ENCODE assay signal across 7 mouse cellular contexts in genomic region chr4:154393196-154394122, GRCm38 (mm10). TPM values are rescaled to one million over a fixed set of nuclear protein-coding genes. Genes with fewer than 3 reads are reported as not detected.
DNase-seq lines count a peak whose midpoint lies in the region; ATAC-seq lines count a peak whose summit lies in the region.

No protein-coding gene starts in this region.

- H3K9me3 ChIP-seq in neural tube, embryonic 15.5 days (replicated peaks): no peaks in the 10 kb centered on the region
- no peaks in the 10 kb centered on the region for H3K9me3 ChIP-seq in heart, embryonic 16.5 days (replicated peaks; ENCODE audit: control insufficient read depth, low read length)
- H3K9me3 ChIP-seq in limb, embryonic 11.5 days (ENCODE audit: control insufficient read depth, low read length): no peaks in the 10 kb centered on the region
- no peaks in the 10 kb centered on the region for H3K9me3 ChIP-seq in midbrain, embryonic 14.5 days (ENCODE audit: control insufficient read depth, low read length)

- no peak overlapping the region for H3K9ac ChIP-seq in neural tube, embryonic 15.5 days (replicated peaks)
- H3K9ac ChIP-seq in heart, embryonic 16.5 days (ENCODE audit: low read length): peak overlapping the region; percentile 39; the same call in 1 of the 2 replicates
- H3K9ac ChIP-seq in limb, embryonic 11.5 days (ENCODE audit: low read length): no peak overlapping the region
- H3K9ac ChIP-seq in midbrain, embryonic 14.5 days (replicated peaks; ENCODE audit: low read length): no peak overlapping the region

- no peaks in the 10 kb centered on the region for H3K36me3 ChIP-seq in neural tube, embryonic 15.5 days
- H3K36me3 ChIP-seq in heart, embryonic 16.5 days (ENCODE audit: control insufficient read depth, insufficient read depth): no peaks in the 10 kb centered on the region
- H3K36me3 ChIP-seq in limb, embryonic 11.5 days (ENCODE audit: control insufficient read depth, insufficient read depth, low read length): no peaks in the 10 kb centered on the region
- no peaks in the 10 kb centered on the region for H3K36me3 ChIP-seq in midbrain, embryonic 14.5 days (ENCODE audit: control insufficient read depth, insufficient read depth, low read length)

- no peak for ATAC-seq in neural tube, embryonic 15.5 days (ENCODE audit: low FRiP score)
- peak; percentile 93 for ATAC-seq in heart, embryonic 16.5 days (replicated peaks; ENCODE audit: extremely low read depth, insufficient read depth, low FRiP score)
- no peak for ATAC-seq in limb, embryonic 11.5 days (ENCODE audit: insufficient number of reproducible peaks, low FRiP score, low TSS enrichment, low read depth)
- ATAC-seq in midbrain, embryonic 14.5 days (ENCODE audit: low FRiP score, low TSS enrichment): 0 out of 2 replicates have a peak, but pooled peaks have one; percentile 46

- no peak overlapping the region for H3K4me3 ChIP-seq in neural tube, embryonic 15.5 days (replicated peaks)
- no peak overlapping the region for H3K4me3 ChIP-seq in heart, embryonic 16.5 days (ENCODE audit: low read length)
- no peak overlapping the region for H3K4me3 ChIP-seq in limb, embryonic 11.5 days (ENCODE audit: low read depth, low read length)
- H3K4me3 ChIP-seq in midbrain, embryonic 14.5 days (replicated peaks; ENCODE audit: low read depth, low read length): no peak overlapping the region

- H3K27me3 ChIP-seq in neural tube, embryonic 15.5 days (replicated peaks): peaks cover 10% of the 10 kb centered on the region; the same call in 1 of the 2 replicates
- no peaks in the 10 kb centered on the region for H3K27me3 ChIP-seq in heart, embryonic 16.5 days (ENCODE audit: control insufficient read depth, insufficient read depth, low read length)
- H3K27me3 ChIP-seq in limb, embryonic 11.5 days (ENCODE audit: control insufficient read depth, insufficient read depth, low read length): no peaks in the 10 kb centered on the region
- no peaks in the 10 kb centered on the region for H3K27me3 ChIP-seq in midbrain, embryonic 14.5 days (ENCODE audit: control insufficient read depth, insufficient read depth, low read length)

- H3K4me1 ChIP-seq in neural tube, embryonic 15.5 days: peaks cover 45% of the 10 kb centered on the region
- H3K4me1 ChIP-seq in heart, embryonic 16.5 days (ENCODE audit: control insufficient read depth, insufficient read depth, low read length): peaks cover 38% of the 10 kb centered on the region
- H3K4me1 ChIP-seq in limb, embryonic 11.5 days (ENCODE audit: control insufficient read depth, insufficient read depth, low read length): peaks cover 63% of the 10 kb centered on the region
- peaks cover 34% of the 10 kb centered on the region for H3K4me1 ChIP-seq in midbrain, embryonic 14.5 days (ENCODE audit: control insufficient read depth, insufficient read depth, low read length)

- H3K27ac ChIP-seq in neural tube, embryonic 15.5 days (replicated peaks): no peak overlapping the region
- H3K27ac ChIP-seq in heart, embryonic 16.5 days (ENCODE audit: low read length): peak overlapping the region; percentile 92
- 0 out of 2 replicates have a peak overlapping the region, but pooled peaks have one; percentile 5 for H3K27ac ChIP-seq in limb, embryonic 11.5 days (replicated peaks; ENCODE audit: low read depth, low read length)
- no peak overlapping the region for H3K27ac ChIP-seq in midbrain, embryonic 14.5 days (replicated peaks; ENCODE audit: low read depth, low read length)

- 32% methylated on average over 18 of the region's 18 CpGs for WGBS in neural tube, embryonic 15.5 days
- WGBS in heart, embryonic 16.5 days: 5% methylated on average over 18 of the region's 18 CpGs
- 12% methylated on average over 18 of the region's 18 CpGs for WGBS in limb, embryonic 11.5 days
- WGBS in midbrain, embryonic 14.5 days: 32% methylated on average over 18 of the region's 18 CpGs

- no peak overlapping the region for H3K4me2 ChIP-seq in neural tube, embryonic 15.5 days
- H3K4me2 ChIP-seq in heart, embryonic 16.5 days (ENCODE audit: low read depth, low read length): peak overlapping the region; percentile 35; the same call in 1 of the 2 replicates
- H3K4me2 ChIP-seq in limb, embryonic 11.5 days (ENCODE audit: low read depth, severe bottlenecking): no peak overlapping the region
- H3K4me2 ChIP-seq in midbrain, embryonic 14.5 days (ENCODE audit: low read length): no peak overlapping the region

- DNase-seq in neural tube, embryonic 10.5 days (ENCODE audit: extremely low spot score, low spot score): peak; percentile 61
- DNase-seq in embryo, embryonic 11 days: peak; percentile 75
- DNase-seq in limb, embryonic 11.5 days (ENCODE audit: low spot score): peak; percentile 68
- DNase-seq in midbrain, embryonic 14.5 days: no peak
- no peak for DNase-seq in spleen, postnatal 14 days (ENCODE audit: low spot score in 2 of 2)

RNA-seq across cellular contexts. Expression of gene B230104I21Rik, which starts 57.5 kb away (rescaled TPM):
- not detected in 2 replicates for polyA plus RNA-seq in neural tube, embryonic 15.5 days (2015; fragmentation: Nextera tagmentation; extraction: Ambion mirVana)
- 0.17 TPM in 1 of 2 replicates, not detected in the other for polyA plus RNA-seq in heart, embryonic 16.5 days (2015; fragmentation: Nextera tagmentation; extraction: Ambion mirVana)
- polyA plus RNA-seq in limb, embryonic 11.5 days (2014; fragmentation: Nextera tagmentation; extraction: Ambion mirVana): 0.17 TPM in 1 of 2 replicates, not detected in the other
- polyA plus RNA-seq in midbrain, embryonic 14.5 days (2014; fragmentation: Nextera tagmentation; extraction: Ambion mirVana): not detected in 2 replicates

Comparison
In these comparisons a context has a peak if more than half of its experiments do, and no peak if none do; other contexts are left out.
1. DNase-seq: peak in neural tube, embryonic 10.5 days (single experiment), embryo, embryonic 11 days (single experiment) and limb, embryonic 11.5 days (single experiment); none in midbrain, embryonic 14.5 days (single experiment) and spleen, postnatal 14 days (0 of 2).
2. ATAC-seq: peak in heart, embryonic 16.5 days (single experiment) and midbrain, embryonic 14.5 days (single experiment); none in neural tube, embryonic 15.5 days (single experiment) and limb, embryonic 11.5 days (single experiment).
3. H3K27ac ChIP-seq: peak in heart, embryonic 16.5 days (single experiment) and limb, embryonic 11.5 days (single experiment); none in neural tube, embryonic 15.5 days (single experiment) and midbrain, embryonic 14.5 days (single experiment).